Mouse (Mus musculus): ENCODE measurements at regions not wholly inside any gene's neighbourhood (a gene's known extent, or its start where the extent isn't known, plus 50 kb on each side); places are given as distances from the start of the nearest gene placed in this dataset.

DNA sequence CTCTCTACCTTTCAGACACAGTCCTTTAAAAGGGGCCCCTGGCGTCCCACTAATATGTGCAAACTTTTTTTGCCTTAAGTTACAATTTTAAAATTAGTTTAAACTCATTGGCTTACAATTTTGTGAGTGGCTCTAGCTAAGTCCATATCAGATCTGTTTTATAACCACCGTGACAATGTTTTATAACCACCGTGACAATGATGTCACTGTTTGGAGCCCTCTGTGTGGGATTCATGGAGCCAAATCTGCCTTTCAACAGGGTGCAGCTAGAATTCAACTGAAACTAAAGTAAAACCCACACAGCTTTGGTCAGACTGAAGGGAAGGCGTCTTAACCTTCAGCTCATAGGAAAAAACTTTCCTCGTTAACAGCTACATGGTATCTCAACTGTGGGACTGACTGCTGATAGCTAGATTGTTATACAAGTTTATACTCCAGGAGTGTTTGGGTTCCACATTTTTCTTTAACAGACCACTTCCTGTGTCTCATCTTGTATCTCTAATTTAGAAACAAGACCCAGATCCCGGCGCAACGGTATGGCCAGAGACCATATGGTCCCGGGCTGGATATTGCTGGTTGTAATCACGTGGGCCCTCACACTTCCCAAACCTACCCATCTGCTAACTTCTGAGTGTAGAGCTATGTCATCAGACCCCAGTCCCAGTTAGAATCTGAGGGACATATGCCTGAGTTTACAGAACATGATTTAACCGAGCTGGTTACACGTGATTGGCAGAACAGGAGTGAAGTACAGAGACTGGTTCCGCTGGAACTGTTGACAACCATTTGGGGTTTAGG, 102.7 kb upstream of the Cand1 start:
- Histone ChIP-seq H3K79me3 (ENCODE audit: low read depth) (no peaks in the 10 kb centered on the region), H3K27me3 (ENCODE audit: control insufficient read depth, insufficient read depth, insufficient read length) (no peaks in the 10 kb centered on the region), H3K36me3 (ENCODE audit: control insufficient read depth, insufficient read depth) (no peaks in the 10 kb centered on the region), H3ac (ENCODE audit: control insufficient read depth, insufficient read length, low read depth) (no peak overlapping the region), H3K79me2 (ENCODE audit: control insufficient read depth, insufficient read depth) (no peaks in the 10 kb centered on the region), H3K4me3 (ENCODE audit: insufficient read depth, poor library complexity, severe bottlenecking) (no peak overlapping the region)
- TF ChIP-seq CTCF (IDR thresholded peaks at IDR 0.05; ENCODE audit: control insufficient read depth, insufficient read depth, insufficient read length) (no peak), MAX (IDR thresholded peaks at IDR 0.05) (no peak)

DNA sequence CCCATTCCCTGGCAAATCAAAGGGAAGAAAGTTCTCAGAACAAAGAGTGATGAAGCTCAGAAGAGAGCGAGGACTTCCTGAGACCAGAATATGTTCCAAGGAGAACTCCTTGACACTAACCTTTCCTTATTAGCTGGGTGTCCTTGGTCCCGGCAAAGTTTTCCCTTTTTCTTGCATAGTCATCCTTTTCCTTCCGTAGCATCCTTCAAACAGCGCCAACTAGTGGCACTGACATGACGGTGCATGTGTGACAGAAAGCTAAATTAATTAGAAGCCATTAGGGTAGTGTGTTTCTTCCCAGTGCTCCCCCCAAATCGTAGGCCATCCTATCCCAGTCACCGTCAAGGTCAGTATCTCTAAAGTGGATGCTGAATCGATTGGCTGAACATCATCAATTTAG, 100.5 kb upstream of the Cand1 start:
- no peak for TF ChIP-seq CEBPB (IDR thresholded peaks at IDR 0.05; ENCODE audit: low read depth)
- TF ChIP-seq USF1 (IDR thresholded peaks at IDR 0.05; ENCODE audit: low read depth), result no peak
- no peak for TF ChIP-seq CTCF (IDR thresholded peaks at IDR 0.05; ENCODE audit: control insufficient read depth, insufficient read depth, insufficient read length)
- no peak for TF ChIP-seq MYOD1 (IDR thresholded peaks at IDR 0.05; ENCODE audit: control insufficient read depth, insufficient read length, low read depth)
- no peak for TF ChIP-seq FOSL1 (IDR thresholded peaks at IDR 0.05; ENCODE audit: insufficient read depth, low read length, poor library complexity, severe bottlenecking)
- H3K27me3 ChIP-seq (ENCODE audit: control insufficient read depth, insufficient read depth, insufficient read length), result no peaks in the 10 kb centered on the region
- no peaks in the 10 kb centered on the region for H3K79me2 ChIP-seq (ENCODE audit: control insufficient read depth, insufficient read depth)
- no peak overlapping the region for H3ac ChIP-seq (ENCODE audit: control insufficient read depth, insufficient read length, low read depth)
- H3K36me3 ChIP-seq (ENCODE audit: control insufficient read depth, insufficient read depth), result no peaks in the 10 kb centered on the region
- no peaks in the 10 kb centered on the region for H3K79me3 ChIP-seq (ENCODE audit: low read depth)
- no peak overlapping the region for H3K4me3 ChIP-seq (ENCODE audit: insufficient read depth, poor library complexity, severe bottlenecking)

GRCm38 (mm10) chr10:119326912-119327311, 87.1 kb upstream of the Cand1 start:
- Histone ChIP-seq H3K79me2 (ENCODE audit: control insufficient read depth, insufficient read depth) (no peaks in the 10 kb centered on the region), H3K36me3 (ENCODE audit: control insufficient read depth, insufficient read depth) (no peaks in the 10 kb centered on the region), H3ac (ENCODE audit: control insufficient read depth, insufficient read length, low read depth) (no peak overlapping the region), H3K79me3 (ENCODE audit: low read depth) (no peaks in the 10 kb centered on the region), H3K4me3 (ENCODE audit: insufficient read depth, poor library complexity, severe bottlenecking) (no peak overlapping the region), H3K27me3 (ENCODE audit: control insufficient read depth, insufficient read depth, insufficient read length) (peaks cover 4% of the 10 kb centered on the region)
- TF ChIP-seq FOSL1 (IDR thresholded peaks at IDR 0.05; ENCODE audit: insufficient read depth, low read length, poor library complexity, severe bottlenecking), result no peak
- no peak for TF ChIP-seq USF1 (IDR thresholded peaks at IDR 0.05; ENCODE audit: low read depth)
- no peak for TF ChIP-seq MYOG (IDR thresholded peaks at IDR 0.05; ENCODE audit: control insufficient read depth, extremely low read depth, insufficient read length)
- no peak for TF ChIP-seq CTCF (IDR thresholded peaks at IDR 0.05; ENCODE audit: control insufficient read depth, insufficient read depth, insufficient read length)
- no peak for TF ChIP-seq MAX (IDR thresholded peaks at IDR 0.05)
- TF ChIP-seq CEBPB (IDR thresholded peaks at IDR 0.05; ENCODE audit: low read depth), result no peak
- no peak for TF ChIP-seq MYOD1 (IDR thresholded peaks at IDR 0.05; ENCODE audit: control insufficient read depth, insufficient read length, low read depth)

DNA sequence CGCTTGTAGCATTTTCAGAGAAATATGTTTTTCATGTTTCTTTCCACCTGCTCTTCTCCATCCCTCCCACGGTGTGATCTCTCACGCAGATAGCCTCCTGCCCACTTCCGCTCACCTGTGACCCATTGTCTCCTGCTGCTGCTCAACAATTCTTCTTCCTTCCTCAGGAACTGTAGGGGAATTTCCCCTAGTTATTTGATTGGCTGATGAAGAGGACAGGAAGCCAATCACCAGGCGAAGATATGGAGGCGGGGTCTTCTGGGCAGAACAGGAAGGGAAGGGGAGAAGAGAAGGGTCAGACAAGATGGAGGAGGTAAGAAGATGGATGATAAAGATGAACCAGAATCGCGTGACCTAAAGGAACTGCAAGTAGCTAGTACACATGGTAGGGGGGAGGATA, 80.1 kb upstream of the Cand1 start:
- no peaks in the 10 kb centered on the region for H3K36me3 ChIP-seq (ENCODE audit: control insufficient read depth, insufficient read depth)
- TF ChIP-seq MYOD1 (IDR thresholded peaks at IDR 0.05; ENCODE audit: control insufficient read depth, insufficient read length, low read depth) (no peak), CEBPB (IDR thresholded peaks at IDR 0.05; ENCODE audit: low read depth) (no peak), USF1 (IDR thresholded peaks at IDR 0.05; ENCODE audit: low read depth) (no peak), FOSL1 (IDR thresholded peaks at IDR 0.05; ENCODE audit: insufficient read depth, low read length, poor library complexity, severe bottlenecking) (no peak), CTCF (IDR thresholded peaks at IDR 0.05; ENCODE audit: control insufficient read depth, insufficient read depth, insufficient read length) (no peak), MAX (IDR thresholded peaks at IDR 0.05) (no peak), MYOG (IDR thresholded peaks at IDR 0.05; ENCODE audit: control insufficient read depth, extremely low read depth, insufficient read length) (no peak)
- no peaks in the 10 kb centered on the region for H3K27me3 ChIP-seq (ENCODE audit: control insufficient read depth, insufficient read depth, insufficient read length)
- no peaks in the 10 kb centered on the region for H3K79me2 ChIP-seq (ENCODE audit: control insufficient read depth, insufficient read depth)
- H3K79me3 ChIP-seq (ENCODE audit: low read depth), result no peaks in the 10 kb centered on the region
- H3K4me3 ChIP-seq (ENCODE audit: insufficient read depth, poor library complexity, severe bottlenecking), result no peak overlapping the region
- H3ac ChIP-seq (ENCODE audit: control insufficient read depth, insufficient read length, low read depth), result no peak overlapping the region

- H3K79me2 ChIP-seq (ENCODE audit: control insufficient read depth, insufficient read depth), result no peaks in the 10 kb centered on the region
- H3K4me3 ChIP-seq (ENCODE audit: insufficient read depth, poor library complexity, severe bottlenecking), result no peak overlapping the region
- TF ChIP-seq CEBPB (IDR thresholded peaks at IDR 0.05; ENCODE audit: low read depth) (no peak), CTCF (IDR thresholded peaks at IDR 0.05; ENCODE audit: control insufficient read depth, insufficient read depth, insufficient read length) (no peak), FOSL1 (IDR thresholded peaks at IDR 0.05; ENCODE audit: insufficient read depth, low read length, poor library complexity, severe bottlenecking) (no peak)
- H3K79me3 ChIP-seq (ENCODE audit: low read depth), result no peaks in the 10 kb centered on the region
- H3K36me3 ChIP-seq (ENCODE audit: control insufficient read depth, insufficient read depth), result no peaks in the 10 kb centered on the region
- H3K27me3 ChIP-seq (ENCODE audit: control insufficient read depth, insufficient read depth, insufficient read length), result no peaks in the 10 kb centered on the region
- H3ac ChIP-seq (ENCODE audit: control insufficient read depth, insufficient read length, low read depth), result no peak overlapping the region
These were observed 78.6 kb upstream of the Cand1 start for GRCm38 (mm10) chr10:119318416-119318815.

DNA sequence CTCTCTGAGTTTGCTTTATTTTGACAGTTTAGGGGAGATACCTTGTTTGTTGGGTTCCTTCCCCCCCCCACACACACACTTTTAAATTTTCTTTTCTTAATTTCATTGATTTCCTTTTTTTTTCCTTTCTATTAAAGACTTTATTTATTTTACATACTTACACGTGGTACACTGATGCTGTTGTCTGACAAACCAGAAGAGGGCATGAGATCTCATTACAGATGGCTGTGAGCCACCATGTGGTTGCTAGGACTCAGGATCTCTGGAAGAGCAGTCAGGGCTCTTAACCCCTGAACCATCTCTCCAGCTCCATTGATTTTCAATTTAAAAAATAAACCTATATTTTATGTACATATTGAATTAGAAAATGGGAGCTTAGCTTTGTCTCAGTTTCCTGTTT, 71.7 kb upstream of the Cand1 start:
- no peak for TF ChIP-seq MYOG (IDR thresholded peaks at IDR 0.05; ENCODE audit: control insufficient read depth, extremely low read depth, insufficient read length)
- TF ChIP-seq MYOD1 (IDR thresholded peaks at IDR 0.05; ENCODE audit: control insufficient read depth, insufficient read length, low read depth), result no peak
- TF ChIP-seq USF1 (IDR thresholded peaks at IDR 0.05; ENCODE audit: low read depth), result no peak
- no peak for TF ChIP-seq CEBPB (IDR thresholded peaks at IDR 0.05; ENCODE audit: low read depth)
- TF ChIP-seq FOSL1 (IDR thresholded peaks at IDR 0.05; ENCODE audit: insufficient read depth, low read length, poor library complexity, severe bottlenecking), result no peak
- TF ChIP-seq CTCF (IDR thresholded peaks at IDR 0.05; ENCODE audit: control insufficient read depth, insufficient read depth, insufficient read length), result no peak
- no peak for TF ChIP-seq MAX (IDR thresholded peaks at IDR 0.05)
- H3ac ChIP-seq (ENCODE audit: control insufficient read depth, insufficient read length, low read depth), result no peak overlapping the region

More for the DNA sequence above, 71.7 kb upstream of the Cand1 start:
- Histone ChIP-seq H3K79me2 (ENCODE audit: control insufficient read depth, insufficient read depth) (no peaks in the 10 kb centered on the region), H3K27me3 (ENCODE audit: control insufficient read depth, insufficient read depth, insufficient read length) (no peaks in the 10 kb centered on the region), H3K36me3 (ENCODE audit: control insufficient read depth, insufficient read depth) (no peaks in the 10 kb centered on the region), H3K79me3 (ENCODE audit: low read depth) (no peaks in the 10 kb centered on the region), H3K4me3 (ENCODE audit: insufficient read depth, poor library complexity, severe bottlenecking) (no peak overlapping the region)
